Mouse (Mus musculus): Measurements from ENCODE around the gene Limd2.

DNA sequence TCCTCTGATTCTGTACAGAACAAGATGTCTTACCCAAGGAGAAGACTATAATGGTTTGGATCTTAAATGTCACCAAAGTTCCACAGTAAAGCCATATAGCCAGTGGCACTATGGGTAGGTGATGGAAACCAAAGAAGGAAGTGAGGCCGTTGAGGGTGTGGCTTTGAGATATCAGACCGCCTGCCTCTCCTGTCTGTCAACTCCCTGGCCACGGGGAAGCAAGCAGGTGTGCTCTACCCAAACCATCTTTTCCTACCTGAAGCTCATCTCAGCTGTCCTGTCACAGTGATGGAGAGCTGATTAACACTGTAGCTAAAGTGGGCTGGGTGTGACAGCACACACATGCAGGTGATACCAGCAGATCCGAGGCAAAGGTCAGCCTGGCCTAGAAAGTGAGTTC, 37.6 kb upstream of the Limd2 start:
- TF ChIP-seq GATA1 (IDR thresholded peaks at IDR 0.05; ENCODE audit: borderline replicate concordance, low read length) (no peak), FLI1 (IDR thresholded peaks at IDR 0.05; ENCODE audit: low read length) (no peak)

Data from megakaryocyte, embryonic 14.5 days (primary cell).